Mouse (Mus musculus): Measurements from ENCODE around the gene R3hdm4.
A peak's percentile ranks its signal among the peaks of the same experiment; 100 is the strongest.
"Not testable (repeated sequence)": the region's sequence is repeated elsewhere in the genome, so short reads cannot be mapped to it uniquely, and the experiment has no call there.

The R3hdm4 gene

GRCm38 (mm10) chr10:79920958-79921535 lies at the start of gene R3hdm4:
TSS of gene R3hdm4 (minus strand) at chr10:79921208.
- DNase-seq (ENCODE audit: extremely low read depth, low read depth, low spot score) = no peak

GRCm38 (mm10) chr10:79970415-79971182 lies 49.6 kb upstream of the R3hdm4 start, which contains the start of gene Grin3b:
TSS of gene Grin3b (plus strand) at chr10:79970715.
- DNase-seq (ENCODE audit: extremely low read depth, low read depth, low spot score) = no peak

DNA sequence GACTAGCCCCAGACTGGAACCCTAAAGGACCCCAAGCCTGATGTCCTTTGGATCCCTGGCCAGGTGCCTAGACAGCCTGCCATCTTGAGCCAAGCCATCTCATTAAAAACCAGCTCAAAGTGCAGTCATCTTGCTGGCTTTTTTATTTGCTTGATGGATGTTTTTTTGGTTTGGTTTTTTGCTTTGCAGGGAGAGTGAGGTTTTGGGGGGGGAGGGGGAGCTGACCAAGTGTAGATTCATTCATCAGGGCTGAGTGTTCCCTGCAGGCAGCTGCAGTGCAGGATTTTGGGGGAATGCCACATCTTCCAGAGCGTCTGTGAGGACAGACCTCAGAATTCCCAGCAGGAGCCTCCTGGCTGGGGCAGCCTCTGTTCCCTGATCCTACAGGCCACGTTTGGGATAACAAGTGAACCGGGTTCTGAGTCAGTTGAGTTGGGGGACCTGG lies 48.1 kb upstream of the R3hdm4 start:
- DNase-seq (ENCODE audit: extremely low read depth, low read depth, low spot score) = no peak

GRCm38 (mm10) chr10:79968181-79968580 lies 47.2 kb upstream of the R3hdm4 start:
- DNase-seq (ENCODE audit: extremely low read depth, low read depth, low spot score) = no peak

- no peak for DNase-seq (ENCODE audit: extremely low read depth, low read depth, low spot score)
These were observed 45.9 kb upstream of the R3hdm4 start for GRCm38 (mm10) chr10:79966886-79967400.

GRCm38 (mm10) chr10:79965325-79965724 lies 44.3 kb upstream of the R3hdm4 start:
- DNase-seq (ENCODE audit: extremely low read depth, low read depth, low spot score) = no peak

DNA sequence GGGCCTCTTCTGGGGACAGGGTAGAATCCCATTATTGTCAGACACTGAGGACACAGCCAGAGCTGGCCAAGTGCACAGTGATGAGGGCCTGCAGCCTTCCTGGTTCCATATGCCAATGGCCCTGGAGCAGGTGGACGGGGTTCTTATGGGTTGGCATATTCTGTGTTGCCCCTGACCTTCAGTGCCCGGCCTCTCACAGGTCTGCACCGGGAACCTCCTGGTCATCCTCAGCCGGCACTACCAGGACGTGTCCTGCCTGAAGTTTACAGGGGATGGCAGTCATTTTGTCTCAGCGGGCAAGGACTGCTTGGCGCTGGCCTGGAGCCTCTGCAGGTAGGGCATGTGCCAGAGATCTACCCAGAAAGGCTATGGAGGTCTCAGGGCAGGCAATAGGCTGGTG lies 43.7 kb upstream of the R3hdm4 start:
- no peak for DNase-seq (ENCODE audit: extremely low read depth, low read depth, low spot score)

GRCm38 (mm10) chr10:79960671-79961294 lies 39.8 kb upstream of the R3hdm4 start:
- DNase-seq (ENCODE audit: extremely low read depth, low read depth, low spot score) = no peak

- DNase-seq (ENCODE audit: extremely low read depth, low read depth, low spot score) = peak; percentile 90
These were observed 39.0 kb upstream of the R3hdm4 start, which contains the start of gene Wdr18 for GRCm38 (mm10) chr10:79959847-79960601. TSS of gene Wdr18 (plus strand) at chr10:79960152.

GRCm38 (mm10) chr10:79959412-79959811 lies 38.4 kb upstream of the R3hdm4 start:
- DNase-seq (ENCODE audit: extremely low read depth, low read depth, low spot score) = not testable (repeated sequence)

- no peak for DNase-seq (ENCODE audit: extremely low read depth, low read depth, low spot score)
These were observed 37.3 kb upstream of the R3hdm4 start for GRCm38 (mm10) chr10:79958140-79958816.

DNA sequence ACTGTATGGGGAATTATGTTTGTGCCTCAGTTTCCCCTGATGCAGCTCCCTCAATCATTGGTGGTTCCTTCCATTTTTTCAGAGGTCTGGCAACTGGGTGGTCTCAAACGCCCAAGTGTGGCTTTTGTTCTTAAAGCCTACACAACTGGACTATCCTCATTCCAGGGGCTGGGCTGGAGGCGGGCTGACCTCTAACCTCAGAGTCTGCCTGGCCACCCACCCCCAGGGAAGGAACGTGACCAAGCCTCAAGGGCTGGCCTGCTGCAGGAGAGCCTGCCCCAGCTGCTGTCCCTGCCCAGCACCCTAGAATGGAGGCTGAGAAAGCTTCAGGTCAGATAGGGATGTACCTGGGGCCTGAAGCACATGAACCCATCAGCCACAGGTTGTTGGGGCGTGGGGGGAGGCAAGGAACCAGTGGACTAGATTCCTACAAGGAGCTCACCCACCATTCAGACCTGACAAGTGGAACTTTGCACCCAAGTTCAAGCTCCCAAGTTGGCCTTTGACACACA lies 35.7 kb upstream of the R3hdm4 start:
- no peak for DNase-seq (ENCODE audit: extremely low read depth, low read depth, low spot score)

DNA sequence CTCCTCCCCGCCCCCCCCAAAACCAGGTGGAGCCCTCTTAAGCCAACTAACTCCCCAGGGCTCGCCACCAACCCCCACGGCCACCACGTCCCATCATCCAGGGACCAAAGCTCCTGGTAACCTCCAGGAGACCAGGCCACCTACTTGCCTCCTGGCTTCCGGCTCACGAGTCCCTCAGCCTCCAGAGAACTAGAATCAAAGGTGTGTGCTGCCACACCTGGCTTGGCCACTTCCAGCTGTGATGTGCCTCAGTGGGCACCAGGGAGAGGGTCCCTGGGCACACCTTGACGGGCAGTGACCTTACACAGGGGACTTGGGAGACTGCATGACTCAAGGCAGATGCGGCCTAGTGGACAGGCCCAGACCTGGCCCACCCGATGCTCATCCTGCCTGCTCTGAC lies 34.7 kb upstream of the R3hdm4 start:
- DNase-seq (ENCODE audit: extremely low read depth, low read depth, low spot score) = no peak

- DNase-seq (ENCODE audit: extremely low read depth, low read depth, low spot score) = no peak
These were observed 32.9 kb upstream of the R3hdm4 start for GRCm38 (mm10) chr10:79953946-79954345.

DNA sequence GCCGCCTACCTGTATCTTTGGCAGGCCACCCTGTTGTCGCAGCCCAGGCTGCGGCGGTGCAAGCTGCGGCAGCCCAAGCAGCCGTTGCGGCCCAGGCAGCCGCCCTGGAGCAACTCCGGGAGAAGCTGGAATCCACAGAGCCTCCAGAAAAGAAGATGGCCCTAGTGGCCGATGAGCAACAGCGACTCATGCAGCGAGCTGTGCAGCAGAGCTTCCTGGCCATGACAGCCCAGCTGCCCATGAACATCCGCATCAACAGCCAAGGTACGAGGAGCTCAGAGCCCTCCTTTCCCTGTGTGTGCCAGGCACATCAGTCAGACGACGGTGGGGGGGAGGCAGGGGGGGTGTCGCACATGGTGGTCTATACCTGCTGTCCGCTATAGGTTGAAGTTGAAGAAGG lies 29.7 kb upstream of the R3hdm4 start:
- no peak for DNase-seq (ENCODE audit: extremely low read depth, low read depth, low spot score)

DNA sequence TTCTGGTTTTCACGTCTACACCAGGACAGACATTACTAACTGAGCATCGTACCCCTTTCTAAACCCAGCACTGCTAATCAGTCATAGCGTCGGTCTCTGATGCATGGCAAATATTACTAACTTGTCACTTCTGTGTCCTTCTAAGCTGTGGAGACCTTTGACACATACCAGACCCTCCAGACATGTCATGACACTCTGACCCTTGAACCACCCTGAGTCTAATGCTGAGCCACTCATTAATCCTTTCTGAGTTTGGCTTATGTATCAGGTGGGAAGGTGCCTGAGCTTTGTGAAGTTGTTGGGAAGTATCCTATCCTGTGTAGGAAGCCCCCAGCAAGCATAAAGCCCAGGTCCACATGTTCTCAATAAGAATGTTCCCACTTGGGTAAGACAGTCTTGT lies 28.9 kb upstream of the R3hdm4 start:
- no peak for DNase-seq (ENCODE audit: extremely low read depth, low read depth, low spot score)

GRCm38 (mm10) chr10:79947502-79947901 lies 26.5 kb upstream of the R3hdm4 start:
- DNase-seq (ENCODE audit: extremely low read depth, low read depth, low spot score) = no peak

GRCm38 (mm10) chr10:79946752-79947322 lies 25.8 kb upstream of the R3hdm4 start:
- DNase-seq (ENCODE audit: extremely low read depth, low read depth, low spot score) = no peak

DNA sequence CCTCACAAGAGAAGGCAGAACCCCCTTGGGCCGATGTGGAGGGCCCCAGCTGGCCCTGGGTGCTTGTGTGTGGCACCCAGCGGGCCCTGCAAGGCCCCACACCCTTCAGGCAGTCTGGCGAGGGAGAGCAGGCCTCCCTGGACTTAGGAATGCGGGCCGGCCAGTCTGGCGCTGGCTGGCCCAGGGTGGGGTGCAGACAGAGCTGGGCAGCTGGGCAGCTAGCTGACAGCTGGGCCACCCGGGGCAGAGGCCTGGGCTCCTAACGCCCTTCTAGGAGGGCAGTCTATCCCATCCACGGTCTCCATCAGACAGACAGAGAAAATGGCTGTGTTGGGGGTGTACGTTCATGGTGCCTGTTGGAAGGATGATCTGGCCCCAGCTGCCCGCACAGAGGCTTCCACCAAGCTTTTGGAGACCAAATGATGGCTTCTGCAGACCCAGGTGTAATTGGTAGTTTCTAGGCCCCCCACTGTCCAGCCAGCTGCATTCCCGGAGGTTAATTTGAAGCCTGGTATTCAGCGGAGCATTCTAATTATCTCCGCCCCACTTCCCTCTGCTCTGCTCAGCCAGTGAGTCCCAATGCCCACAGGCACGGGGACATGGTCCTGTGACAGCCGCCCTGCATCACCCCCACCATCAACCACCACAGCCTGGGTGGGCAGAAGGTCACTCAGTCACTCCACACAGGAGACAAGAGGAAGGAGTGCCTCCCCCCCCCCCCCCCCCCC lies 24.7 kb upstream of the R3hdm4 start:
- no peak for DNase-seq (ENCODE audit: extremely low read depth, low read depth, low spot score)

All from fat pad, adult 2 months (tissue).